20 mouse cellular contexts compared by ENCODE assay signal in the genomic region with DNA sequence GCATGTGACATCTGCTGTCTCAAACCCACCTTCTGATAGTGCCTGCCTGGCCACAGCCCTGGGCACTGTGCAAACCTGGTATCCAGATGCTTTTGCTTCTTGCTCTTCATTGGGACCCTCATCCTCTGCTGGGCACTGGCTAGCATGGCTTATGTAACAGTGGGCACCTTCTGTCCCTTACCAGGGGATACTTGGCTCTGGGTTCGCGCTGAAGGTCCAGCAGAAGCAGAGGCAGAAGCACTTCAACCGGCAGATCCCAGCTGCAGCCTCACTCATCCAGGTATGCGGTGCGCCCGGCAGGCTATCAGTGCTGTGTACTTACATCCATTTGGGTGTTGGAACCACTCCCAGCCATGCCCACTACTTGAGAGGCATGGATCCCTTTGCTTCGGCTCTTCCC.
DNase-seq lines count a peak whose midpoint lies in the region; ATAC-seq lines count a peak whose summit lies in the region.
"Had no signal": no experiment of that assay in that cellular context is flagged by ENCODE, and none has a peak within 500 bp of the region (broad histone marks: within the 10 kb centered on the region; RNA-seq: fewer than 3 reads in every experiment).

No protein-coding gene starts in this region.

- H3K4me1 ChIP-seq in hindbrain, embryonic 10.5 days (replicated peaks), result peaks cover 3% of the 10 kb centered on the region; the same call in 1 of the 2 replicates
- no peaks in the 10 kb centered on the region for H3K4me1 ChIP-seq in hindbrain, embryonic 13.5 days (replicated peaks)
- H3K4me1 ChIP-seq in midbrain, embryonic 10.5 days, result peaks cover 3% of the 10 kb centered on the region; the same call in 1 of the 2 replicates
- no peaks in the 10 kb centered on the region for H3K4me1 ChIP-seq in midbrain, embryonic 14.5 days (ENCODE audit: control insufficient read depth, insufficient read depth, low read length)
- H3K4me1 ChIP-seq in embryonic facial prominence, embryonic 10.5 days, result no peaks in the 10 kb centered on the region
- no peaks in the 10 kb centered on the region for H3K4me1 ChIP-seq in limb, embryonic 11.5 days (ENCODE audit: control insufficient read depth, insufficient read depth, low read length)
- H3K4me1 ChIP-seq: embryonic facial prominence, embryonic 13.5 days; heart, embryonic 15.5 days had no signal

- H3K4me3 ChIP-seq in hindbrain, embryonic 10.5 days, result no peak overlapping the region
- H3K4me3 ChIP-seq in hindbrain, embryonic 13.5 days, result no peak overlapping the region
- no peak overlapping the region for H3K4me3 ChIP-seq in midbrain, embryonic 10.5 days
- H3K4me3 ChIP-seq in midbrain, embryonic 14.5 days (replicated peaks; ENCODE audit: low read depth, low read length), result no peak overlapping the region
- H3K4me3 ChIP-seq in embryonic facial prominence, embryonic 10.5 days, result no peak overlapping the region
- no peak overlapping the region for H3K4me3 ChIP-seq in limb, embryonic 11.5 days (ENCODE audit: low read depth, low read length)
- H3K4me3 ChIP-seq: embryonic facial prominence, embryonic 13.5 days; forebrain, embryonic 12.5 days; heart, embryonic 15.5 days had no signal

- 96% methylated on average over 7 of the region's 7 CpGs for WGBS in hindbrain, embryonic 10.5 days
- 95% methylated on average over 7 of the region's 7 CpGs for WGBS in hindbrain, embryonic 13.5 days
- 98% methylated on average over 7 of the region's 7 CpGs for WGBS in midbrain, embryonic 10.5 days
- WGBS in midbrain, embryonic 14.5 days, result 94% methylated on average over 7 of the region's 7 CpGs
- 91% methylated on average over 7 of the region's 7 CpGs for WGBS in embryonic facial prominence, embryonic 10.5 days
- 87% methylated on average over 7 of the region's 7 CpGs for WGBS in limb, embryonic 11.5 days

- H3K4me2 ChIP-seq in hindbrain, embryonic 13.5 days, result no peak overlapping the region
- no peak overlapping the region for H3K4me2 ChIP-seq in midbrain, embryonic 14.5 days (ENCODE audit: low read length)
- H3K4me2 ChIP-seq in limb, embryonic 11.5 days (ENCODE audit: low read depth, severe bottlenecking), result no peak overlapping the region
- H3K4me2 ChIP-seq: embryonic facial prominence, embryonic 13.5 days; forebrain, embryonic 12.5 days; heart, embryonic 11.5 days; heart, embryonic 15.5 days had no signal

- peak; percentile 1 for DNase-seq in hindbrain, embryonic 10.5 days (ENCODE audit: low spot score)
- peak; percentile 6 for DNase-seq in midbrain, embryonic 10.5 days (ENCODE audit: low spot score)
- no peak for DNase-seq in midbrain, embryonic 14.5 days
- DNase-seq in embryonic facial prominence, embryonic 10.5 days (ENCODE audit: low spot score), result peak; percentile 6
- DNase-seq in limb, embryonic 11.5 days (ENCODE audit: low spot score), result peak; percentile 13
- no peak for DNase-seq in spleen, adult 18-20 months
- DNase-seq: adrenal gland, postnatal 14 days; cerebellum, adult 11-12 months; cerebellum, adult 9-10 months; gastrocnemius, postnatal 25 days; heart, postnatal 14 days had no signal

- no peak for ATAC-seq in hindbrain, embryonic 13.5 days (ENCODE audit: low FRiP score)
- ATAC-seq in midbrain, embryonic 14.5 days (ENCODE audit: low FRiP score, low TSS enrichment), result no peak
- no peak for ATAC-seq in limb, embryonic 11.5 days (ENCODE audit: insufficient number of reproducible peaks, low FRiP score, low TSS enrichment, low read depth)
- ATAC-seq: activated CD4-positive, CD25-positive, alpha-beta regulatory T cell, adult 4 months; forebrain, embryonic 16.5 days; hindbrain, embryonic 16.5 days; Patski had no signal

- H3K27me3 ChIP-seq in hindbrain, embryonic 10.5 days (ENCODE audit: insufficient read depth, poor library complexity, severe bottlenecking), result no peaks in the 10 kb centered on the region
- H3K27me3 ChIP-seq in hindbrain, embryonic 13.5 days, result no peaks in the 10 kb centered on the region
- 0 out of 2 replicates have a peak, but pooled peaks cover 5% of the 10 kb centered on the region for H3K27me3 ChIP-seq in midbrain, embryonic 10.5 days (ENCODE audit: low read depth, poor library complexity, severe bottlenecking)
- no peaks in the 10 kb centered on the region for H3K27me3 ChIP-seq in midbrain, embryonic 14.5 days (ENCODE audit: control insufficient read depth, insufficient read depth, low read length)
- peaks cover 25% of the 10 kb centered on the region for H3K27me3 ChIP-seq in embryonic facial prominence, embryonic 10.5 days (replicated peaks; ENCODE audit: low read depth, poor library complexity, severe bottlenecking)
- H3K27me3 ChIP-seq in limb, embryonic 11.5 days (ENCODE audit: control insufficient read depth, insufficient read depth, low read length), result no peaks in the 10 kb centered on the region
- H3K27me3 ChIP-seq: embryonic facial prominence, embryonic 13.5 days; heart, embryonic 15.5 days; Patski had no signal

- H3K9ac ChIP-seq in hindbrain, embryonic 13.5 days, result no peak overlapping the region
- no peak overlapping the region for H3K9ac ChIP-seq in midbrain, embryonic 14.5 days (replicated peaks; ENCODE audit: low read length)
- no peak overlapping the region for H3K9ac ChIP-seq in limb, embryonic 11.5 days (ENCODE audit: low read length)
- H3K9ac ChIP-seq: embryonic facial prominence, embryonic 13.5 days; forebrain, embryonic 12.5 days; heart, embryonic 15.5 days had no signal

- no peaks in the 10 kb centered on the region for H3K9me3 ChIP-seq in hindbrain, embryonic 10.5 days
- H3K9me3 ChIP-seq in hindbrain, embryonic 13.5 days, result no peaks in the 10 kb centered on the region
- no peaks in the 10 kb centered on the region for H3K9me3 ChIP-seq in midbrain, embryonic 10.5 days (replicated peaks)
- H3K9me3 ChIP-seq in midbrain, embryonic 14.5 days (ENCODE audit: control insufficient read depth, low read length), result no peaks in the 10 kb centered on the region
- no peaks in the 10 kb centered on the region for H3K9me3 ChIP-seq in embryonic facial prominence, embryonic 10.5 days
- no peaks in the 10 kb centered on the region for H3K9me3 ChIP-seq in limb, embryonic 11.5 days (ENCODE audit: control insufficient read depth, low read length)
- H3K9me3 ChIP-seq: embryonic facial prominence, embryonic 13.5 days; forebrain, embryonic 12.5 days; heart, embryonic 15.5 days had no signal

- H3K27ac ChIP-seq in hindbrain, embryonic 10.5 days, result no peak overlapping the region
- no peak overlapping the region for H3K27ac ChIP-seq in hindbrain, embryonic 13.5 days
- H3K27ac ChIP-seq in midbrain, embryonic 10.5 days (replicated peaks), result no peak overlapping the region
- H3K27ac ChIP-seq in midbrain, embryonic 14.5 days (replicated peaks; ENCODE audit: low read depth, low read length), result no peak overlapping the region
- H3K27ac ChIP-seq in embryonic facial prominence, embryonic 10.5 days (replicated peaks), result no peak overlapping the region
- no peak overlapping the region for H3K27ac ChIP-seq in limb, embryonic 11.5 days (replicated peaks; ENCODE audit: low read depth, low read length)
- H3K27ac ChIP-seq: embryonic facial prominence, embryonic 13.5 days; forebrain, embryonic 12.5 days; heart, embryonic 15.5 days had no signal

- no peaks in the 10 kb centered on the region for H3K36me3 ChIP-seq in hindbrain, embryonic 10.5 days
- no peaks in the 10 kb centered on the region for H3K36me3 ChIP-seq in hindbrain, embryonic 13.5 days
- H3K36me3 ChIP-seq in midbrain, embryonic 10.5 days, result no peaks in the 10 kb centered on the region
- no peaks in the 10 kb centered on the region for H3K36me3 ChIP-seq in midbrain, embryonic 14.5 days (ENCODE audit: control insufficient read depth, insufficient read depth, low read length)
- no peaks in the 10 kb centered on the region for H3K36me3 ChIP-seq in embryonic facial prominence, embryonic 10.5 days (replicated peaks)
- H3K36me3 ChIP-seq in limb, embryonic 11.5 days (ENCODE audit: control insufficient read depth, insufficient read depth, low read length), result no peaks in the 10 kb centered on the region
- H3K36me3 ChIP-seq: embryonic facial prominence, embryonic 13.5 days; forebrain, embryonic 12.5 days had no signal

Comparison
In these comparisons a context has a peak if more than half of its experiments do, and no peak if none do; other contexts are left out.
1. DNase-seq: peak in hindbrain, embryonic 10.5 days (single experiment), midbrain, embryonic 10.5 days (single experiment), embryonic facial prominence, embryonic 10.5 days (single experiment) and limb, embryonic 11.5 days (single experiment); none in midbrain, embryonic 14.5 days (single experiment) and spleen, adult 18-20 months (0 of 2).